Mouse (Mus musculus): Measurements from ENCODE around the gene Dcbld2. TPM values are rescaled to one million over a fixed set of nuclear protein-coding genes. Genes with fewer than 3 reads are reported as not detected.

Dcbld2 gene
- total and polyA plus RNA-seq, 3 experiments, result 2.2 to 3.7 (median 3.3) TPM

DNA sequence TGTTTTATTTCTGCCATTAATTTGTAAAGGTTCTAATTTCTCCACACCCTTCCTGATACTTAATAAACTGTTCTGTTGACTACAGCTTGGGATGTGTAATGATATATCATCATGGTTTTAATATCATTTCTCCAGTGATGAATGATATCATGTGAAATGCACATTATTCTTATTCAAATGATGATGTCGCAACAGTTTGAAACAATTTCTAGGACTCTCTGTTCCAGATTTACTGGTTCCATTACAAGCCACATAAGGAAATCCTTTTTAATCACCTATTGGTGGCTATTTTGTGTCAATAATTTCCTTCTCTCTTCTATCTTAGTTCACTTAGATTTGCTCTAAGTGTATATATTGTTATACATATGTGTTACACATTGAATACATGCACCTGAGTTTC is 24.1 kb downstream of the Dcbld2 start:
- dilution Hi-C loops (cut with MboI; ENCODE audit: extremely low pct_ligation_motif_present, extremely low pct_unique_long_range_greater_than_20kb, low sequenced_read_pairs), result no loop called here
- no peak overlapping the region for H3K4me3 ChIP-seq (replicated peaks in 1 of 3; ENCODE audit: low read depth in 2 of 3, low read length in 2 of 3, poor library complexity in 1 of 3)

DNA sequence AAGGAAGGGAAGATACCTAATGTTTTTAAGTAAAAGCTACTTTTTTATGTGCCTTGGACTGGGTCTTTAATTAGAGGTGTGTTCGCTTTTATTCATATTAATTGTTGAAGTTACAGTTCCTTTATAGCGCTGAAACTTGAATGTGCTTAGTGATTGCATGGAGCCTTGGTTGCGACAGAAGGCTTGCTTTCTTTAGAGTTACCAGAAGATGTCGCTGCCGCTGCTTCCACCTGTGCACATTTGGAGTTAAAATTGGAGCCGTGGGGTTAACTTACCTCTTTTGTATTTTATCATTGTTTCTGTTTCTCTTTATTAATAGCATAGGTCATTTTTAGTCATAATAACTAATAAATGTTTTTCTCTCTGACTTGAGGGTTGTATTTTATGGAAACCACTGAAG is 36.5 kb downstream of the Dcbld2 start:
- H3K4me1 ChIP-seq (ENCODE audit: control insufficient read depth in 1 of 2, insufficient read depth in 2 of 2), result no peaks in the 10 kb centered on the region
- H3K4me2 ChIP-seq (ENCODE audit: insufficient read depth, low read depth, poor library complexity, severe bottlenecking), result no peak overlapping the region
- DNase-seq (ENCODE audit: extremely low read depth), result no peak
- no peaks in the 10 kb centered on the region for H3K9me3 ChIP-seq (replicated peaks; ENCODE audit: low read length)
- H3K36me3 ChIP-seq (replicated peaks in 1 of 2; ENCODE audit: control insufficient read depth in 1 of 2, insufficient read depth in 1 of 2, low read length in 1 of 2), result no peaks in the 10 kb centered on the region
- dilution Hi-C loops (cut with MboI; ENCODE audit: extremely low pct_ligation_motif_present, extremely low pct_unique_long_range_greater_than_20kb, low sequenced_read_pairs) (no loop called here), in situ Hi-C loops (cut with MboI; ENCODE audit: low pct_ligation_motif_present, low pct_unique_long_range_greater_than_20kb, low sequenced_read_pairs) (loop anchor here (10.0 kb wide), 1 partner anchor 150 kb away; no protein-coding TSS in a partner anchor)
- no peaks in the 10 kb centered on the region for H3K79me2 ChIP-seq (replicated peaks; ENCODE audit: control insufficient read depth, extremely low read depth, insufficient read depth, poor library complexity, severe bottlenecking)
- no peak overlapping the region for H3K4me3 ChIP-seq (replicated peaks in 1 of 3; ENCODE audit: low read depth in 2 of 3, low read length in 2 of 3, poor library complexity in 1 of 3)
- no peak overlapping the region for H3K9ac ChIP-seq (ENCODE audit: insufficient read depth, low read depth)
- H3K27ac ChIP-seq (ENCODE audit: insufficient read depth, low read depth), result no peak overlapping the region
- H3K27me3 ChIP-seq (replicated peaks), result no peaks in the 10 kb centered on the region
- no peak for TF ChIP-seq NRF1 (IDR thresholded peaks at IDR 0.05; ENCODE audit: low read depth, low read length)
- TF ChIP-seq MXI1 (IDR thresholded peaks at IDR 0.05; ENCODE audit: low read depth, low read length), result no peak
- peak; percentile 35 to 91; a peak in 3 of 4 replicates for TF ChIP-seq CTCF (conservative IDR thresholded peaks at IDR 0.05 in 1 of 2, IDR thresholded peaks at IDR 0.05 in 1 of 2; ENCODE audit: low read depth in 2 of 2, low read length in 2 of 2)
- TF ChIP-seq SMC3 (IDR thresholded peaks at IDR 0.05; ENCODE audit: low read depth, low read length), result peak; percentile 85
- no peak for TF ChIP-seq POLR2A (IDR thresholded peaks at IDR 0.05; ENCODE audit: low read depth, low read length)
- TF ChIP-seq ZC3H11A (IDR thresholded peaks at IDR 0.05; ENCODE audit: low read depth, low read length), result peak; percentile 55
- peak; percentile 85 for TF ChIP-seq RAD21 (IDR thresholded peaks at IDR 0.05; ENCODE audit: low read depth, low read length)

More for the DNA sequence above, 24.1 kb downstream of the Dcbld2 start:
- Histone ChIP-seq H3K9me3 (replicated peaks; ENCODE audit: low read length) (no peaks in the 10 kb centered on the region), H3K27me3 (replicated peaks) (no peaks in the 10 kb centered on the region), H3K79me2 (replicated peaks; ENCODE audit: control insufficient read depth, extremely low read depth, insufficient read depth, poor library complexity, severe bottlenecking) (no peaks in the 10 kb centered on the region), H3K27ac (ENCODE audit: insufficient read depth, low read depth) (no peak overlapping the region), H3K4me1 (ENCODE audit: control insufficient read depth in 1 of 2, insufficient read depth in 2 of 2) (peaks cover 0 to 4% of the 10 kb centered on the region in 2 experiments; a peak in 1 of 4 replicates), H3K36me3 (replicated peaks in 1 of 2; ENCODE audit: control insufficient read depth in 1 of 2, insufficient read depth in 1 of 2, low read length in 1 of 2) (peaks cover 0 to 10% of the 10 kb centered on the region in 2 experiments), H3K9ac (ENCODE audit: insufficient read depth, low read depth) (no peak overlapping the region), H3K4me2 (ENCODE audit: insufficient read depth, low read depth, poor library complexity, severe bottlenecking) (no peak overlapping the region)
- in situ Hi-C loops (cut with MboI; ENCODE audit: low pct_ligation_motif_present, low pct_unique_long_range_greater_than_20kb, low sequenced_read_pairs), result no loop called here
- TF ChIP-seq SIN3A (IDR thresholded peaks at IDR 0.05; ENCODE audit: low read length), result no peak
- no peak for TF ChIP-seq MAFK (IDR thresholded peaks at IDR 0.05; ENCODE audit: insufficient replicate concordance, low read length)
- no peak for TF ChIP-seq CHD1 (IDR thresholded peaks at IDR 0.05; ENCODE audit: low read depth, low read length)
- no peak for DNase-seq (ENCODE audit: extremely low read depth)

- dilution Hi-C loops (cut with MboI; ENCODE audit: extremely low pct_ligation_motif_present, extremely low pct_unique_long_range_greater_than_20kb, low sequenced_read_pairs) (no loop called here), in situ Hi-C loops (cut with MboI; ENCODE audit: low pct_ligation_motif_present, low pct_unique_long_range_greater_than_20kb, low sequenced_read_pairs) (loop anchor here (10.0 kb wide), 1 partner anchor 152 kb away; no protein-coding TSS in a partner anchor)
- no peak overlapping the region for H3K4me2 ChIP-seq (ENCODE audit: insufficient read depth, low read depth, poor library complexity, severe bottlenecking)
- no peaks in the 10 kb centered on the region for H3K27me3 ChIP-seq (replicated peaks)
- H3K4me1 ChIP-seq (ENCODE audit: control insufficient read depth in 1 of 2, insufficient read depth in 2 of 2), result no peaks in the 10 kb centered on the region
- DNase-seq (ENCODE audit: extremely low read depth), result no peak
- no peaks in the 10 kb centered on the region for H3K9me3 ChIP-seq (replicated peaks; ENCODE audit: low read length)
- H3K9ac ChIP-seq (ENCODE audit: insufficient read depth, low read depth), result no peak overlapping the region
- H3K36me3 ChIP-seq (replicated peaks in 1 of 2; ENCODE audit: control insufficient read depth in 1 of 2, insufficient read depth in 1 of 2, low read length in 1 of 2), result peaks cover 0 to 2% of the 10 kb centered on the region in 2 experiments
- no peak overlapping the region for H3K4me3 ChIP-seq (replicated peaks in 1 of 3; ENCODE audit: low read depth in 2 of 3, low read length in 2 of 3, poor library complexity in 1 of 3)
- TF ChIP-seq ZMIZ1 (IDR thresholded peaks at IDR 0.05; ENCODE audit: low read depth, low read length) (no peak), EP300 (IDR thresholded peaks at IDR 0.05; ENCODE audit: low read length) (no peak), PAX5 (IDR thresholded peaks at IDR 0.05; ENCODE audit: low read length) (no peak), MXI1 (IDR thresholded peaks at IDR 0.05; ENCODE audit: low read depth, low read length) (no peak), MYC (IDR thresholded peaks at IDR 0.05; ENCODE audit: low read depth, low read length) (no peak), CHD2 (IDR thresholded peaks at IDR 0.05; ENCODE audit: low read length) (no peak), ZC3H11A (IDR thresholded peaks at IDR 0.05; ENCODE audit: low read depth, low read length) (no peak), CTCF (conservative IDR thresholded peaks at IDR 0.05 in 1 of 2, IDR thresholded peaks at IDR 0.05 in 1 of 2; ENCODE audit: low read depth in 2 of 2, low read length in 2 of 2) (peak in 1 of 2 experiments; percentile 51; a peak in 2 of 4 replicates), NRF1 (IDR thresholded peaks at IDR 0.05; ENCODE audit: low read depth, low read length) (no peak), RAD21 (IDR thresholded peaks at IDR 0.05; ENCODE audit: low read depth, low read length) (peak; percentile 32), BHLHE40 (IDR thresholded peaks at IDR 0.05; ENCODE audit: low read depth, low read length) (no peak), GABPA (IDR thresholded peaks at IDR 0.05; ENCODE audit: insufficient replicate concordance, low read depth, low read length) (no peak), MAZ (IDR thresholded peaks at IDR 0.05; ENCODE audit: low read depth, low read length) (no peak), SMC3 (IDR thresholded peaks at IDR 0.05; ENCODE audit: low read depth, low read length) (peak; percentile 50)
- H3K27ac ChIP-seq (ENCODE audit: insufficient read depth, low read depth), result no peak overlapping the region
- H3K79me2 ChIP-seq (replicated peaks; ENCODE audit: control insufficient read depth, extremely low read depth, insufficient read depth, poor library complexity, severe bottlenecking), result no peaks in the 10 kb centered on the region
These were observed 38.3 kb downstream of the Dcbld2 start for GRCm38 (mm10) chr16:58446281-58447259.
